Mouse (Mus musculus) thymus, postnatal 14 days (tissue): ENCODE measurements around the gene Kif26b.

Source experiments
- DNase-seq: peaks from one replicate; pipeline ENCODE4 v3.0.0; 2021

The Kif26b gene

GRCm38 (mm10) chr1:178542415-178542814 lies 13.5 kb downstream of the Kif26b start:
- DNase-seq, result no peak

- no peak for DNase-seq
Measured at GRCm38 (mm10) chr1:178542990-178543944, 14.3 kb downstream of the Kif26b start.

- no peak for DNase-seq
Measured at GRCm38 (mm10) chr1:178544585-178544984, 15.7 kb downstream of the Kif26b start.

GRCm38 (mm10) chr1:178549576-178549975 lies 20.7 kb downstream of the Kif26b start:
- no peak for DNase-seq

- DNase-seq, result no peak
Measured at GRCm38 (mm10) chr1:178550477-178551047, 21.6 kb downstream of the Kif26b start.

- no peak for DNase-seq
Measured at GRCm38 (mm10) chr1:178552278-178552897, 23.5 kb downstream of the Kif26b start.

GRCm38 (mm10) chr1:178552898-178553284 lies 24.0 kb downstream of the Kif26b start:
- no peak for DNase-seq

GRCm38 (mm10) chr1:178556226-178556625 lies 27.3 kb downstream of the Kif26b start:
- no peak for DNase-seq

GRCm38 (mm10) chr1:178560043-178560442 lies 31.1 kb downstream of the Kif26b start:
- no peak for DNase-seq

- no peak for DNase-seq
Measured at GRCm38 (mm10) chr1:178563834-178564233, 34.9 kb downstream of the Kif26b start.

GRCm38 (mm10) chr1:178564800-178565199 lies 35.9 kb downstream of the Kif26b start:
- DNase-seq, result no peak

GRCm38 (mm10) chr1:178568551-178569545 lies 39.9 kb downstream of the Kif26b start:
- no peak for DNase-seq

- DNase-seq, result no peak
Measured at GRCm38 (mm10) chr1:178571009-178571408, 42.1 kb downstream of the Kif26b start.

- no peak for DNase-seq
Measured at GRCm38 (mm10) chr1:178571885-178572444, 43.0 kb downstream of the Kif26b start.

- no peak for DNase-seq
Measured at GRCm38 (mm10) chr1:178573406-178574032, 44.6 kb downstream of the Kif26b start.

GRCm38 (mm10) chr1:178575706-178576105 lies 46.8 kb downstream of the Kif26b start:
- no peak for DNase-seq

GRCm38 (mm10) chr1:178576926-178577325 lies 48.0 kb downstream of the Kif26b start:
- no peak for DNase-seq

GRCm38 (mm10) chr1:178585366-178586020 lies 56.6 kb downstream of the Kif26b start:
- DNase-seq, result no peak

GRCm38 (mm10) chr1:178590229-178591171 lies 61.6 kb downstream of the Kif26b start:
- DNase-seq, result peak; percentile 14

GRCm38 (mm10) chr1:178597113-178597512 lies 68.2 kb downstream of the Kif26b start:
- no peak for DNase-seq
